Mouse (Mus musculus) heart, postnatal 0 days (tissue): ENCODE measurements around the gene Robo1. TPM values are rescaled to one million over a fixed set of nuclear protein-coding genes. Genes with fewer than 3 reads are reported as not detected.

Experiments
- ATAC-seq: fragments of 200-750 bp; cut with Nextera tagmentation; 2 replicates; pipeline ENCODE4 v1.8.0; 2017; ENCODE audit warnings: low read depth, moderate number of reproducible peaks, moderate library complexity; ENCODE audit not compliant: insufficient read depth
- DNase-seq: peaks from one replicate; pipeline ENCODE4 v3.0.0-alpha.2; 2016; ENCODE audit warnings: low spot score
- H3K27ac ChIP-seq: fragments of 300-500 bp; sonication (generic); 2 replicates; pipeline ENCODE4 v1.5.1; 2014; ENCODE audit warnings: low read depth, mild to moderate bottlenecking
- H3K27me3 ChIP-seq: fragments of 300-500 bp; sonication (generic); 2 replicates; pipeline ENCODE4 v1.6.1; 2014; ENCODE audit warnings: low read length, mixed read lengths; ENCODE audit not compliant: control insufficient read depth, insufficient read depth
- H3K36me3 ChIP-seq: fragments of 300-500 bp; sonication (generic); replicated peaks from 2 replicates; pipeline ENCODE4 v1.6.1; 2014; ENCODE audit warnings: low read length, mixed read lengths; ENCODE audit not compliant: control insufficient read depth, insufficient read depth
- H3K4me1 ChIP-seq: fragments of 300-500 bp; sonication (generic); 2 replicates; pipeline ENCODE4 v1.6.1; 2014; ENCODE audit warnings: antibody characterized with exemption; ENCODE audit not compliant: control insufficient read depth, insufficient read depth
- H3K4me2 ChIP-seq: fragments of 300-500 bp; sonication (generic); 2 replicates; pipeline ENCODE4 v1.6.1; 2014; ENCODE audit warnings: low read depth, mild to moderate bottlenecking, low read length, moderate library complexity
- H3K4me3 ChIP-seq: fragments of 300-500 bp; sonication (generic); 2 replicates; pipeline ENCODE4 v1.5.1; 2014; ENCODE audit warnings: low read depth, low read length
- H3K9ac ChIP-seq: fragments of 300-500 bp; sonication (generic); replicated peaks from 2 replicates; pipeline ENCODE4 v1.6.1; 2014; ENCODE audit warnings: low read depth, low read length, mixed read lengths
- H3K9me3 ChIP-seq: fragments of 300-500 bp; sonication (generic); replicated peaks from 2 replicates; pipeline ENCODE4 v1.6.1; 2016; ENCODE audit warnings: low read length; ENCODE audit not compliant: control insufficient read depth
- CTCF ChIP-seq: IDR thresholded peaks from 2 replicates; pipeline ENCODE4 v1.5.1; 2016; ENCODE audit warnings: antibody characterized with exemption, control low read depth, low read depth
- EP300 ChIP-seq: IDR thresholded peaks from 2 replicates; pipeline ENCODE4 v1.6.1; 2016; ENCODE audit warnings: antibody characterized with exemption, low read depth
- WGBS: fragments of 180-500 bp; shearing (Covaris S2); extraction: QIAGEN DNeasy Blood & Tissue Kit; methylation state at CpG from one replicate; pipeline ENCODE4 v1.1.7; 2014; 5-methylcytosine and 5-hydroxymethylcytosine counted together
- polyA plus RNA-seq: library from polyadenylated mRNA; unstranded; fragments of >200 nt; fragmentation: Nextera tagmentation; extraction: Ambion mirVana; gene quantifications from 2 replicates; pipeline ENCODE4 v1.2.1, GENCODE M21; 2015
- total RNA-seq: library from RNA; depleted of rRNA; stranded (reverse); fragments of >200 nt; gene quantifications from 2 replicates; pipeline ENCODE4 v1.2.3, GENCODE M21; 2014; ENCODE audit warnings: low replicate concordance

Gene Robo1
- total and polyA plus RNA-seq, 2 experiments from 2014 or later: 2.8 to 4.0 TPM

GRCm38 (mm10) chr16:72677234-72677633 is 369.1 kb downstream of the Robo1 start:
- Histone ChIP-seq H3K27ac (no peak overlapping the region), H3K4me2 (no peak overlapping the region), H3K36me3 (no peaks in the 10 kb centered on the region), H3K4me1 (no peaks in the 10 kb centered on the region), H3K4me3 (no peak overlapping the region), H3K9me3 (no peaks in the 10 kb centered on the region), H3K9ac (no peak overlapping the region), H3K27me3 (no peaks in the 10 kb centered on the region)
- ATAC-seq (no peak), DNase-seq (no peak)
- TF ChIP-seq EP300 (no peak), CTCF (no peak)
- 85% methylated on average over 5 of the region's 5 CpGs for WGBS

GRCm38 (mm10) chr16:72678450-72678849 is 370.3 kb downstream of the Robo1 start:
- ATAC-seq (no peak), DNase-seq (no peak)
- Histone ChIP-seq H3K36me3 (no peaks in the 10 kb centered on the region), H3K27me3 (no peaks in the 10 kb centered on the region), H3K4me2 (no peak overlapping the region), H3K4me3 (no peak overlapping the region), H3K9ac (no peak overlapping the region), H3K4me1 (no peaks in the 10 kb centered on the region), H3K27ac (no peak overlapping the region), H3K9me3 (no peaks in the 10 kb centered on the region)
- no peak for TF ChIP-seq EP300
- no peak for TF ChIP-seq CTCF
- 59% methylated on average over 13 of the region's 13 CpGs for WGBS

GRCm38 (mm10) chr16:72678947-72679558 is 370.9 kb downstream of the Robo1 start:
- H3K4me2 ChIP-seq: no peak overlapping the region
- no peaks in the 10 kb centered on the region for H3K27me3 ChIP-seq
- H3K27ac ChIP-seq: no peak overlapping the region
- H3K9me3 ChIP-seq: no peaks in the 10 kb centered on the region
- no peak overlapping the region for H3K4me3 ChIP-seq
- no peak for TF ChIP-seq EP300
- TF ChIP-seq CTCF: no peak
- H3K9ac ChIP-seq: no peak overlapping the region
- no peaks in the 10 kb centered on the region for H3K36me3 ChIP-seq
- 83% methylated on average over 11 of the region's 11 CpGs for WGBS
- no peaks in the 10 kb centered on the region for H3K4me1 ChIP-seq
- DNase-seq (no peak), ATAC-seq (no peak)

- Histone ChIP-seq H3K36me3 (no peaks in the 10 kb centered on the region), H3K4me2 (no peak overlapping the region), H3K27ac (no peak overlapping the region), H3K4me1 (no peaks in the 10 kb centered on the region), H3K4me3 (no peak overlapping the region), H3K27me3 (no peaks in the 10 kb centered on the region), H3K9me3 (no peaks in the 10 kb centered on the region), H3K9ac (no peak overlapping the region)
- 71% methylated on average over 6 of the region's 6 CpGs for WGBS
- no peak for DNase-seq
- no peak for ATAC-seq
- TF ChIP-seq EP300: no peak
- no peak for TF ChIP-seq CTCF
These were observed 377.7 kb downstream of the Robo1 start for GRCm38 (mm10) chr16:72685604-72686479.

- ATAC-seq: no peak
- no peaks in the 10 kb centered on the region for H3K4me1 ChIP-seq
- WGBS: 65% methylated on average over 11 of the region's 11 CpGs
- TF ChIP-seq EP300 (no peak), CTCF (no peak)
- no peak overlapping the region for H3K4me2 ChIP-seq
- no peak for DNase-seq
- H3K27me3 ChIP-seq: no peaks in the 10 kb centered on the region
- H3K27ac ChIP-seq: no peak overlapping the region
- H3K9me3 ChIP-seq: no peaks in the 10 kb centered on the region
- H3K4me3 ChIP-seq: no peak overlapping the region
- H3K36me3 ChIP-seq: no peaks in the 10 kb centered on the region
- H3K9ac ChIP-seq: no peak overlapping the region
These were observed 378.5 kb downstream of the Robo1 start for GRCm38 (mm10) chr16:72686480-72687053.
